Mouse (Mus musculus): ENCODE data around the gene Retsat.

GRCm38 (mm10) chr6:72588307-72588706, 10.0 kb upstream of the Retsat start:
- no peak for TF ChIP-seq POLR2A (IDR thresholded peaks at IDR 0.05; ENCODE audit: extremely low read depth, insufficient read depth, low read length)
- TF ChIP-seq CTCF (IDR thresholded peaks at IDR 0.05; ENCODE audit: low read depth, low read length), result no peak
